ENCODE assay signal across 11 mouse cellular contexts in the genomic region with DNA sequence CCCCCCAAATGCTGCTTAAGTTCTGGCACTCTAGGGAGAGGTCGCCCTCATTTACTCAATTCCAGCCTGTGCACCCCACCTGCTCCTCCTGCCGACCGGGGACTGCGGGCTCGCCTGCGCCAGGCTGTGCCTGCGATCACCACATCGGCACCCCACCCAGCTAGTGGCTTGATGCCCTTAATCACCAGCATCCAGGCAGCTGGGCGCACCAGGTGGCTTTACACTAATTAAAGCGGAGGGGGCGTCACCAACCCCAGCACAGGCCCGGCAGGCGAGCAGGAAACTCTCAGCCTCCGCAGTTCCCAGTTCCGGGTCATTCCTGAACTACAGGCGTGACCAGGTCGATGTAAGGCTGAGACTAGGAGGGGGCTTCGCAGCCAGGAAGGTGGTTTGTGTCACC.
DNase-seq lines count a peak whose midpoint lies in the region; ATAC-seq and TF ChIP-seq lines count a peak whose summit lies in the region.
"Had no signal": no experiment of that assay in that cellular context is flagged by ENCODE, and none has a peak within 500 bp of the region (broad histone marks: within the 10 kb centered on the region; RNA-seq: fewer than 3 reads in every experiment).

No protein-coding gene starts in this region.

- no peaks in the 10 kb centered on the region for H3K36me3 ChIP-seq in embryonic facial prominence, embryonic 12.5 days
- no peaks in the 10 kb centered on the region for H3K36me3 ChIP-seq in intestine, embryonic 14.5 days (ENCODE audit: control insufficient read depth, insufficient read depth, low read length)
- no peaks in the 10 kb centered on the region for H3K36me3 ChIP-seq in midbrain, postnatal 0 days (ENCODE audit: insufficient read depth, low read length)
- H3K36me3 ChIP-seq in liver, postnatal 0 days (replicated peaks; ENCODE audit: insufficient read depth, low read length) = no peaks in the 10 kb centered on the region

- TF ChIP-seq EP300 in liver, postnatal 0 days (IDR thresholded peaks at IDR 0.05; ENCODE audit: low read depth) = no peak

- 0 out of 2 replicates have a peak, but pooled peaks have one; percentile 13 for ATAC-seq in embryonic facial prominence, embryonic 12.5 days (ENCODE audit: insufficient number of reproducible peaks, insufficient read depth, low FRiP score, low TSS enrichment)
- no peak; the same call in 1 of the 2 replicates for ATAC-seq in intestine, embryonic 14.5 days (replicated peaks; ENCODE audit: low FRiP score, low TSS enrichment, low read depth)
- no peak for ATAC-seq in midbrain, postnatal 0 days (ENCODE audit: low FRiP score)
- ATAC-seq in liver, postnatal 0 days = no peak

- H3K9me3 ChIP-seq in embryonic facial prominence, embryonic 12.5 days = no peaks in the 10 kb centered on the region
- no peaks in the 10 kb centered on the region for H3K9me3 ChIP-seq in intestine, embryonic 14.5 days (ENCODE audit: control insufficient read depth, low read length)
- no peaks in the 10 kb centered on the region for H3K9me3 ChIP-seq in midbrain, postnatal 0 days (ENCODE audit: low read length)
- no peaks in the 10 kb centered on the region for H3K9me3 ChIP-seq in liver, postnatal 0 days (ENCODE audit: low read length)

- peaks cover 5% of the 10 kb centered on the region; the same call in 1 of the 2 replicates for H3K4me1 ChIP-seq in embryonic facial prominence, embryonic 12.5 days
- H3K4me1 ChIP-seq in intestine, embryonic 14.5 days (replicated peaks; ENCODE audit: control insufficient read depth, insufficient read depth, low read length) = 0 out of 2 replicates have a peak, but pooled peaks cover 4% of the 10 kb centered on the region
- H3K4me1 ChIP-seq in midbrain, postnatal 0 days (ENCODE audit: insufficient read depth, low read length) = no peaks in the 10 kb centered on the region; the same call in 1 of the 2 replicates
- no peaks in the 10 kb centered on the region for H3K4me1 ChIP-seq in liver, postnatal 0 days (ENCODE audit: insufficient read depth)

- DNase-seq in cerebellum, postnatal 14 days = peak; percentile 57 to 63
- DNase-seq in cerebellum, adult 11-12 months = no peak
- DNase-seq in intestine, embryonic 14.5 days (ENCODE audit: low spot score) = peak; percentile 65
- DNase-seq in midbrain, postnatal 0 days (ENCODE audit: low spot score) = peak; percentile 44
- DNase-seq in testis, postnatal 10 days (ENCODE audit: low spot score) = no peak
- DNase-seq in T-cell, adult 2 months (ENCODE audit: low spot score) = no peak
- DNase-seq in liver, postnatal 0 days = no peak
- DNase-seq: cerebellum, adult 9-11 months; gastrocnemius, postnatal 36 days; lung, adult 18-20 months had no signal

- H3K27ac ChIP-seq in embryonic facial prominence, embryonic 12.5 days = no peak overlapping the region
- H3K27ac ChIP-seq in intestine, embryonic 14.5 days (ENCODE audit: low read depth) = no peak overlapping the region
- no peak overlapping the region for H3K27ac ChIP-seq in midbrain, postnatal 0 days (ENCODE audit: low read depth, low read length)
- no peak overlapping the region for H3K27ac ChIP-seq in liver, postnatal 0 days (ENCODE audit: low read depth)

- 2% methylated on average over 18 of the region's 18 CpGs for WGBS in embryonic facial prominence, embryonic 12.5 days
- WGBS in intestine, embryonic 14.5 days = 3% methylated on average over 18 of the region's 18 CpGs
- WGBS in midbrain, postnatal 0 days = 3% methylated on average over 18 of the region's 18 CpGs
- WGBS in liver, postnatal 0 days (ENCODE audit: insufficient replicate concordance) = 5% methylated on average over 18 of the region's 18 CpGs

- H3K4me2 ChIP-seq in embryonic facial prominence, embryonic 12.5 days (replicated peaks) = peak overlapping the region; percentile 21
- H3K4me2 ChIP-seq in intestine, embryonic 14.5 days (ENCODE audit: low read length) = peak overlapping the region; percentile 28; the same call in 1 of the 2 replicates
- peak overlapping the region; percentile 21 for H3K4me2 ChIP-seq in midbrain, postnatal 0 days (ENCODE audit: low read depth, low read length, poor library complexity, severe bottlenecking)
- H3K4me2 ChIP-seq in liver, postnatal 0 days (ENCODE audit: low read depth, low read length) = no peak overlapping the region

- H3K27me3 ChIP-seq in embryonic facial prominence, embryonic 12.5 days = peaks cover 56% of the 10 kb centered on the region
- H3K27me3 ChIP-seq in intestine, embryonic 14.5 days (replicated peaks; ENCODE audit: control insufficient read depth, insufficient read depth, low read length) = peaks cover 41% of the 10 kb centered on the region
- no peaks in the 10 kb centered on the region; the same call in 1 of the 2 replicates for H3K27me3 ChIP-seq in midbrain, postnatal 0 days (ENCODE audit: insufficient read depth, low read length)
- H3K27me3 ChIP-seq in liver, postnatal 0 days (ENCODE audit: insufficient read depth, low read length) = peaks cover 30% of the 10 kb centered on the region

- H3K4me3 ChIP-seq in embryonic facial prominence, embryonic 12.5 days = no peak overlapping the region
- H3K4me3 ChIP-seq in intestine, embryonic 14.5 days (ENCODE audit: low read depth, low read length) = no peak overlapping the region
- H3K4me3 ChIP-seq in midbrain, postnatal 0 days (ENCODE audit: low read depth, low read length) = 0 out of 2 replicates have a peak overlapping the region, but pooled peaks have one; percentile 6
- H3K4me3 ChIP-seq in liver, postnatal 0 days (ENCODE audit: low read depth, low read length) = no peak overlapping the region

- no peak for TF ChIP-seq CTCF in midbrain, postnatal 0 days (IDR thresholded peaks at IDR 0.05)
- TF ChIP-seq CTCF in liver, postnatal 0 days (IDR thresholded peaks at IDR 0.05; ENCODE audit: low read depth) = no peak

- H3K9ac ChIP-seq in embryonic facial prominence, embryonic 12.5 days = 0 out of 2 replicates have a peak overlapping the region, but pooled peaks have one; percentile 2
- no peak overlapping the region for H3K9ac ChIP-seq in intestine, embryonic 14.5 days (ENCODE audit: low read length)
- no peak overlapping the region for H3K9ac ChIP-seq in midbrain, postnatal 0 days (replicated peaks; ENCODE audit: low read length, poor library complexity, severe bottlenecking)
- no peak overlapping the region for H3K9ac ChIP-seq in liver, postnatal 0 days (replicated peaks)

Comparison
In these comparisons a context has a peak if more than half of its experiments do, and no peak if none do; other contexts are left out.
1. DNase-seq: peak in cerebellum, postnatal 14 days (2 of 2), intestine, embryonic 14.5 days (single experiment) and midbrain, postnatal 0 days (single experiment); none in cerebellum, adult 11-12 months (single experiment), testis, postnatal 10 days (single experiment), T-cell, adult 2 months (single experiment) and liver, postnatal 0 days (single experiment).